Mouse (Mus musculus): ENCODE results near the gene Itgbl1. TPM values are rescaled to one million over a fixed set of nuclear protein-coding genes. Genes with fewer than 3 reads are reported as not detected.
"Not testable (repeated sequence)": the region's sequence is repeated elsewhere in the genome, so short reads cannot be mapped to it uniquely, and the experiment has no call there.

The Itgbl1 gene
- 1.7 and 2.9 TPM in 2 replicates for total RNA-seq (2021)
- long read RNA-seq, experiment 1, full-length matches to known transcripts: 1 of 1 reads
- long read RNA-seq, experiment 1, partial matches to known transcripts: 0 of 1 reads
- long read RNA-seq, experiment 1, other reads (novel, unspliced or antisense): 0 of 1 reads
- long read RNA-seq, experiment 2, full-length matches to known transcripts: 1 of 2 reads
- long read RNA-seq, experiment 2, partial matches to known transcripts: 1 of 2 reads
- long read RNA-seq, experiment 2, other reads (novel, unspliced or antisense): 0 of 2 reads

DNA sequence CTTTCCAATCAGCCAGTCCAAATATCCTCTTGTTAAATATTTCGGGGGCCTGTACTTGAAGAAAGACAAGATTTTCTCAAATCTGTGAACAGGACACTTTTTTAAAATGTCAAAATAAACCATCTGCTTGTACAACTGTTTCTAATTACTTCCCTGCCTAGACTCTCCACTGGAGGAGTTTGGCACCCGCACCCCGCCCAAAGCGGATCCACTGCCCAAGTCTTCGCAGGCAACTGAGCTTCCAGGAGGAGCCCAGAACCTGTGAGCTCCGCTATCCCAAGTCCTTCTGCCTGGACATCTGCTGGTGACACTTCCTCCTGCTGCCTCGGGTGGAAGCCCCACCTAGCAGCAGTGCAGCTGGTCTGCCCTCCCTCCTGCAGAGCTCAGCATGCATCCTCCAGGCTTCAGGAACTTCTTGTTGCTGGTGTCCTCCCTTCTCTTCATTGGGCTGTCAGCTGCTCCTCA, at the start of gene Itgbl1:
TSS of gene Itgbl1 (plus strand) at position 51 of the 465 bp plus-strand sequence.
- peak; percentile 7 for DNase-seq

DNA sequence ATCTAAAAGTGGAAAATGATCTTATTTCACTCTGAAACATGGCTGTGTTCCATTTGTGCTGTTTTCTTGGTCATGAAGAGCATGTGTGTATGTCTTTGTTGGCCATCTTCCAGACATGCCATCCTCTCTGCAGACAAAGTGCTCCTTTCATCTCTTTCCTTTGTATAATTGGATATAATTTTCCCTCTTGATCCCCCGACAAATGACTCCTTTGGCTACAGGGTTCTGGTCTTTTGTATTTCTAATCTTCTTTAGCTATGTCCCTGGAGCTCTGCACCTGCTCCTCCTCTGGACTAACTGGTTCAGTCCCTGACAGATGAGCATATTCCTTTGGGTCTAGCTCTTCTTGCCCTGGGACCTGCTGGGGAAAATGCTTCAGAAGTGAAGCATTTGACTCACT, 36.8 kb upstream of the Itgbl1 start:
- DNase-seq: no peak

DNA sequence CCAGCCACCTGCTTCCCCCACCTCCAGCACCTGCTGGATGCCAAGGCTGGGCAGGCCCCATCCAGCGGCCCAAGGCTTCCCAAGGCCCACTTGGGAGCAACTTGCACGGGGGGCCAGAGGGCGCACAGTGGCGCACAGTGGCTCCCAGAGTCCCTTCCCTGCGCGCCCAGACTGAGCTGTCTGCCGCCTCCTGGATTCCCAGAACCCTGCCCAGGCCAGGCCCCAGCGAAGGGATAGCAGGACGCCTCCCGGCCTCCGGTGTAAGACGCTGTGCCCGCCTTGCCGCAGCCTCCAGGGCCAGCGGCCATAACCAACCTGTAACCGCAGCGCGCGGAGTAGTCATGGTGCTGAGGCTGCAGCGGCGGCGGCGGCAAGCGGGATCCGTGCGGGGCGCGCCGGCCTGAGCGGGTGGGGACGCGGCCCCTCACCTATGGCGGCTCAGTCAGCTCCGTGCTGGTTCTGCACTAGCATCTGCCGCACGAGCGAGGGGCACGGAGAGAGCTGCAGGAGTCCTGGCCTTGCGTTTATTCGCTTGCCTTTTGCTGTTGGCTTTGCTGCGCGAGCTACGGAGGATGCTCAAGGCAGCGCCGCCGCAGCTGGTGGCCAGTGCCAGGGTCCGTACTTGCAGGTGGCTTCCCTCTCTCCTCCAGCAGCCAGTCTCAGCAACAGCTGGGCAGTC, 33.1 kb upstream of the Itgbl1 start, which contains the start of gene Nalcn:
TSS of gene Nalcn (minus strand) at position 644 of the 679 bp plus-strand sequence.
- DNase-seq: peak; percentile 46

DNA sequence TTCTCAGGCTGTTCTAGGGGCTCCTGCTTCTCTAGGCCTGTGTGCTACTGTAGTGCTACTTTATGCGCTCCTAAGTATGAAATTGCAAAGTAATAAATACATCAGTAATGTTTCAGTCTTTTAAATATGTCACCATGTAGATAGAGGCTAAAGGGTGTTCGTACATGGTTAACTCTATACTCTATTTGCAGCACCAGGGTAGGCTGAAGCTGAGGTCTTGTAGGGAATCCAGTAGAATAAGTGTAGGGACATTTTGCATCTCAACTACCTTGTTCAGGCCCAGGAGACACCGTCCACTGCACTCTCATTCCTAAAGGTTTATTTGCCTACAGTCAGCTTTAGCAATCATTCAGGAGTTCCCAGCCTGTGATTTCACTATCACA, 32.6 kb upstream of the Itgbl1 start:
- no peak for DNase-seq

DNA sequence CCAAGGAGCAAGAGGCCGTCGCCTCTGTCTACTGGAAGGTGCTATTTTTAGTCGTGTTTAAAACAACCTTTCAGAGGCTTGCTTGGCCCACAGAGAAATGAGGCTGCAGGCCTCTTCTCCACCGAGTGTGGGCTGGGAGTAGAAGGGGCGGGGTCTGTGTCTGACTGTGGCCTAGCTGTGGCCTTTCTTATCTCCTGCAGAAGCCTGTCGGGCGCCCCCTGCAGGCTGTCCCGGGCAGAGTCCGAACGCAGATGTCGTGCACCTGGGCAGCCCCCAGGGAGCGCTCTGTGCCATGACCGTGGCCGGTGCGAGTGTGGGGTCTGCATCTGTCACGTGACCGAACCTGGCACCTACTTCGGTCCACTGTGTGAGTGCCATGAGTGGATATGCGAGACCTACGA, 1.3 kb downstream of the Itgbl1 start:
- peak; percentile 65 for DNase-seq

DNA sequence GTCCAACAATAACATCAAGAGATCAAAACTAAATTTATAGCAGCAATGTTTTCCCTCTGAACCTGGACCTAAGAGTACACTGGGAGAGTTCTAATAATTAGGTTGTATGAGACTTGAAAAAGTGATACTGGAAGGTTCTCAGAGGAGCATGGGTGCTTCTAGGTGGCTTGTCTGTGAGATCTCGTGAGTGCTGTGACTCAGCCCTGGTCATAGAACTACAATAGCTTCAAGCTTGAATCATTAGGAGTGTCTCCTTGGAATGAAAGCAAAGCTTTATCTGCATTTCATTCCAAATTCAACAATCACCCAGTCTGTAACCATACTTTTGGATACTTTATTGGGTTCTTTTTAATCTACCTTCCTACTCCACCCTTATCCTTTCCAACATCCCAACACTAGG, 2.6 kb downstream of the Itgbl1 start:
- peak; percentile 6 for DNase-seq

DNA sequence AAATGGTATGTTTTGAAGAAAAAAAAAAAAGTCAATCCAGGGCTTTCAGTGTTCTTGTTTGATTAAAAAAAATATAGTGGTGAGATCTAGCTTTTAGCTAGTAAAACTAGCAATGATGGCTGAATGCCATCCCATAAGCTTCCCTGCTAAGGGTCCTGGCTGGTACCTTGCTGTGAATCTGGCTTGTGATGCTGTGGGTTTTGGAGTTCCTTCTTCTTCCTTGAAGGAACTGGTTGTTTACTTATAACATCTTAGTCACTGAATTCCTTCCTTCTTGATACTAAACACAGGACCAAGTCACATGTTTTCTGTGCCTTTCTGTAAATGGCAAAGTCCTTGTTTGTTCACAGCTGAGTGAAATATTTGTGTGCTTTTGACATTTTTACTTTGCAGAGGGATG, 3.4 kb downstream of the Itgbl1 start:
- DNase-seq: no peak

DNA sequence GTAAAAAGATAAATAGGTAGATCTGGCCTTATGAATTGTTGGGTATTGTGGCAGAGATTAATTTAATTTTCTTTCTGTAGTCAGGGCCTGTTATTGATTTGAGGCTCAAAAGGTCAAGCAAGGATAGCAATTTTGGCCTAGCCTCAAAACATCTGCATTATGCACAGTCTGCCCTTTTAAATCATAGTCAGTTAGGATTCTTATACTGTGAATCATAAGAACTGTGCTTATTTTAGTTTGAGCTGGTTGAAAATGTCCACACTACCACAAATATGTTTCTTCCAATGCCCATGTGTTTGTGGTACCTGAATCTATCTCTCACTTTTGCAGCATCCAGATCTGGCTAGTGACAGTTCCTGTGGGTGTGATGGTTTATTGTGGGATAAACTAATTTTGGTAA, 4.7 kb downstream of the Itgbl1 start:
- no peak for DNase-seq

DNA sequence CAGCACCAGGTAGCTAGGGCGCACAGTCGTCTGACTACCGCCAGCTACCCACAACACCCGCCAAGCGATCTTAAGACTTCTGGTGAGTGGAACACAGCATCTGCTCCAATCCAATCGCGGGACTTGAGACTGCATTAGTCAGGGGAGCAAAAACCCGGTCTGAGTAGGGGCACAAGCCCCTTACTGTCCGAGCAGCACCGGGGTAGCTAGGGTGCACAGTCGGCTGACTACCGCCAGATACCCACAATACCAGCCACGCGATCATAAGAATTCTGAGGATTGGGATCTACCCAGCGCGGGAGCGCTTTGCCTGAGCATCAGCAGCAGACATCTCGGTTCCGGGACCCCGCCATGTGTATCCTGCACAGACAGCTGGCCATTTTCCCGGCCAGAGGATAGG, 11.3 kb downstream of the Itgbl1 start:
- not testable (repeated sequence) for DNase-seq

DNA sequence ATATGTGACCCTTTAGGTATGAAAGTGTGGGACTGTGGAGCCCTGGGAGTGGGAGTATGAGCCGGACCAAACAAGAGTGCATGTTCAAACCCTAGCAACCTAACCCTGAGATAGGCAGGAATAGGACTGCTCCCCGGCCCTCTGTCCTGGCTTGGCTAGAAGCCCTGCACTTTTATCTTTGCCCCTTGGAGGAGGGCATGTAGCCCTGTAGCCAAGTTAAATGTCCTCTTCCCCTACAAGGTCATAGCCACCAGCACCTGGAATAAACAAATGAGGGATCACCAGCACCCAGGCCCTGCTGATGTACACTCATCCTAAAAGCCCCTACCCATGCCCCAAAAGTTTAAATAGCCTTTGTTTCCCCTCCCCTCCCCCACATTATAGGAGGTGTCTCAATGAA, 18.3 kb downstream of the Itgbl1 start:
- no peak for DNase-seq

DNA sequence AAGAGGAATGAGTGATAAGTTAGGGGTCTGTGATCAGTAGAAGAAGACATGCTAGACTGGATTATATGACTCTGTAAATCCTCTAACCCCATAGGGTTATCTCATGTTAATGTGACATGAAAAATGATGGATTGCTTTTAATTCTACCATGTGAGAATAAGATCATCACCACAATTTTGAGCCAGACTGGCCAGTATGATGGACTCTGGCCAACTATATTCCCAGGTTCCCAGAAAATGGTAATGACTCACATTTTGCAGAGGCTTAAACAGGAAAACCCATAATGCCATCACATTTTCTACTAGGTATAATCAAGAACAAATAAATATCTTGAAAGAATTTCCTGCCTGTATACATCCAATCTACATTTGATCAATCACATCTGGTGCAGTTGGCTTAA, 55.0 kb downstream of the Itgbl1 start:
- DNase-seq: no peak

DNA sequence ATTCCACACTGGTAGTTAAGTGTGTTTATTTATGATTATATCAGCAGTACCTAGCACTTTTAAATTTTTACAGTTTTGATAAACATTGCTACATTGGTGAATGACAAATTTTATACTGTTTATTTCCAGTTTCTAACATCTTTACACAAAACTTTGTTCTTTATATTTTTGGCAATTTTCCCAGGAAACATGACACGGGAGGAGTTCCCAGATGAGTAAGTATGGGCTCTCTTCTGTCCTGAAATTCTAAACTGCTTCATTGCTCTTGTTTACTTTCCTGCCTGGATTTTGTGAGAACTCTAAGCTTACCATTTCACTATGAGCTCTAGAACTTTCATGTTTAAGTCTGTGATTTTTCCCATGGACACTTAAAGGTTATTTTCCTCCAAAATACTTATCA, 82.3 kb downstream of the Itgbl1 start:
- no peak for DNase-seq

DNA sequence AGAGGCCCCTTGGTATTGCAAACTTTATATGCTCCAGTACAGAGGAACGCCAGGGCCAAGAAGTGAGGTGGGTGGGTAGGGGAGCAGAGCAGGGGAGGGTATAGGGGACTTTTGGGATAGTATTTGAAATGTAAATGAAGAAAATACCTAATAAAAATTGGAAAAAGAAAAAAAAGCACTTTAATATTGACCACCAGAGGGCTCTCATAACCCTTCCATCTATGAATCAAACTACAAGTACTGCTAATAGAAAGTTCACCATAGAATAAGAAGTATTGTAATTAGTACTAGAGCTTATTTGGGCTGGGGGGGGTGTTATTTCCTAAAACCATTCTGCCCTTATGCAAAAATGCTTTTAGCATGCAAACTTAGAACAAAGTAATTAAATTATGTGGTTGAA, 91.2 kb downstream of the Itgbl1 start:
- DNase-seq: no peak

DNA sequence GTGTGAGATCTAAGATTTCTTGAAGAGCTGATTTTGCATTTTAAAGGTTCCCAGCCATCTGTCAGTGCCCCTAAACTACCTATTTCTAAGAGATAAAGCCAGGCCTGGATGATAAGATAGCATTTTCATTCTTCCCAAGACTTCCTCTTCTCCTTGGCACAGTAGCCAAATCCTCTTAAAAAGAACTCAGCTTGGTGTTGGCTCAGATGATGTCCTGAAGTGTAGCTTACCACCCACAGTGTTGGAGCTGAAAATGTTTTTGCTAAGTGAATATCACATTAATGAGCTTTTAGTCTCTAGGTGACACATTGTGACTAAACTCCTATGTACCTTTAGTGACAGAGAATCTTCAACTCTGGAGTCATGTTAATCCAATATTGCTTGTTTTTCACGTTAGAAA, 99.8 kb downstream of the Itgbl1 start:
- DNase-seq: no peak

DNA sequence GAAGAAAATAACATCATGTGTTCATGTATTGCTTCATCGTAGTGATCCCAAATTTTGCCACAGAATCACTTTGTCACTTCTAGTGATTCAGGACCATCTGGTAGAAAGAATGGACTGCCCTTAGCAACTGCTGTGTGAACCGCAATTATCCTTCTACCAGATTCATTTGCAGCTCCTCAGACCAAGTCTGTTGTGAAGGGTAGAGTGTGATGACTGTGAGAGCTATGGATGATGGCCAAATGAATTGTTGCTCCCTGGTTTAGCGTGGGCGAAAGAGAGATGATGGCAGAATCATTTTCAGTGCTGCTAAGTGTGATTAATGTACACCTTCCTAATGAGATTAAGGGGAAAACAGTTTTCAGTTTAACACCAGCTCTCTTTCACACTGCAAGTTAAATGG, 100.3 kb downstream of the Itgbl1 start:
- DNase-seq: no peak

DNA sequence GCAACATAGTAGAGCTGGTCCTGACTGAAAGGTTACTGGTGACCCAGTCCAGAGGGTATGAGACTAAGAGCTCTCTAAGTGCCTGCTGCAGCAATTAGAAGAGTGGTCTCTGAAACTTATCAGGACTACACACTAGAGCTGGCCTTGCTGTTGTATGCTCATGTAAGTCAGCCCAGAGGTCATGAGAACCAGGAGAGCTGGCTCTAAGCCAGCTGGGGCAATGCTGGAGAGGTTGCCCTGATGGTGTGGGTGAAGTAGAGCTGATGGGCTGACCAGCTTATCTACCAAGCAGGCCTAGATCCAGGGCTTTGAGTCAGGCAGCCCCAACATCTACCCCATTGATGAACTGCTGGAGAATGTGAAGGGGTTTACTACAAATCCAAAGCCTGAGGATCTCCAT, 142.0 kb downstream of the Itgbl1 start:
- DNase-seq: no peak

DNA sequence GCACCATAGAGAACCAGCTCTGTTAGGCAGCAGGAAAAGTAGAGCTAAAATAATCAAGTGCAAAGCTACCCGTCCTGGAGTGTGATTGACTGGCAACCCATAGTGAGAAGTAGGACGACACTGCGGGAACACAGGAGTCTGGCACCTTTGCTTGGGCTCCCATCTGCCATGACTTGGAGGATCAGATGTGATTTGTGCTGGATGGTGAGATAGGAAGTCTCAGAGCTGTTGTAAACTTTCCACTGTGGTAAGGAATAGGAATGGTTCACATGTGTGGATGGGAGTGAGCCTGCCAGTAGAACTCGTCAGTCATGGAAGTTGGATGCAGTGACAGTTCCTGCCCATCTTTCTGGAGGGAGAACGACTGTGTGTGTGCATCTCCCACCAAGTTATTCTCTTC, 177.9 kb downstream of the Itgbl1 start:
- DNase-seq: no peak

DNA sequence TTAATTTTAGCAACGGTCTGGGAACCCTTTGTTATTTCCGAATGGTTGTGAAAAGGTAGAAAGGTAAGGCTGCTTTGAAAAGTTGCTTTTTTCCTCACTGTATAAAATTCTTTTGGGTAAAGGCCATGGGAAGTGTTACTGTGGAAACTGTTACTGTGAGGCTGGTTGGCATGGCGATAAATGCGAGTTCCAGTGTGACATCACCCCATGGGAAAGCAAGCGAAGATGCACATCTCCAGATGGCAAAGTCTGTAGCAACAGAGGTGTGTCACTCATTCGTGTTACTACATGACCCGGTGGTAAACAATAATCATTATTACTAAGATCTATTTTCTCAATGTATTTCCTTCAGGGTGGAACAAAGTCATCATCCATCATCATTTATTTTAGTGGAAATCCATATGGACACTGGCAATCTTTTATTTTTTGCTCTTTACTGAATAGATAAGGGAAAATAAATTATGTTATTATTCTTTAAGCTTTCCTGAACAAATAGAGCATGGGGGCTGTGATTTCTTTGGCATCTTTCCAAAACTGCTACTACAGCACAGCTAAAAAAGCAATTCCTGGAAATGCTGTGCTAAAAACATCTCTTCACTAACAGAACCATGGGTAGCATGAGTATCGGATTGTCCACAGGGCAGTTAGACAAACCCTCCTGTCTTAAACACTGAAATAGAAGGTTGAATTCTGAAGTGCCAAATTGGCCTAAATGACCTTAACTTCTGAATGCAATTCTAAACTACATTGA, 184.1 kb downstream of the Itgbl1 start:
- no peak for DNase-seq

DNA sequence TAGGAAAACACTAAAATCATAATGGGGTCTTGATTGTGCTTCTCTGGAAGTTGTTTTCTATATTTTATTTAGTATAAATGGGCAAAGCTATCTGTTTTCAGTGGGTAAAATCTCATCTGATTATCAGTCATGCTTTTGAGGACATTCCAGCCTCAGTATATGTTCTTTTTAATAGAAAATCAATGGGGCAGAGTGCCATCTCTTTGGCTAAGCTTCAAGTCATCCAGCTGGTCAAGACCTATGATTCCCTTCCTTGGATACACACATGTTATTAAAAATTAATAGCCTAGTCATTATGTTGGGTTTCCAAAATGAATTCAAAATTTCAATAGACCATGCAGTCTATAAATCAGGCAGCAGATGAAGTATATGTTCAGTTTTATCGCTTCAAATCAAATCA, 204.8 kb downstream of the Itgbl1 start:
- no peak for DNase-seq

DNA sequence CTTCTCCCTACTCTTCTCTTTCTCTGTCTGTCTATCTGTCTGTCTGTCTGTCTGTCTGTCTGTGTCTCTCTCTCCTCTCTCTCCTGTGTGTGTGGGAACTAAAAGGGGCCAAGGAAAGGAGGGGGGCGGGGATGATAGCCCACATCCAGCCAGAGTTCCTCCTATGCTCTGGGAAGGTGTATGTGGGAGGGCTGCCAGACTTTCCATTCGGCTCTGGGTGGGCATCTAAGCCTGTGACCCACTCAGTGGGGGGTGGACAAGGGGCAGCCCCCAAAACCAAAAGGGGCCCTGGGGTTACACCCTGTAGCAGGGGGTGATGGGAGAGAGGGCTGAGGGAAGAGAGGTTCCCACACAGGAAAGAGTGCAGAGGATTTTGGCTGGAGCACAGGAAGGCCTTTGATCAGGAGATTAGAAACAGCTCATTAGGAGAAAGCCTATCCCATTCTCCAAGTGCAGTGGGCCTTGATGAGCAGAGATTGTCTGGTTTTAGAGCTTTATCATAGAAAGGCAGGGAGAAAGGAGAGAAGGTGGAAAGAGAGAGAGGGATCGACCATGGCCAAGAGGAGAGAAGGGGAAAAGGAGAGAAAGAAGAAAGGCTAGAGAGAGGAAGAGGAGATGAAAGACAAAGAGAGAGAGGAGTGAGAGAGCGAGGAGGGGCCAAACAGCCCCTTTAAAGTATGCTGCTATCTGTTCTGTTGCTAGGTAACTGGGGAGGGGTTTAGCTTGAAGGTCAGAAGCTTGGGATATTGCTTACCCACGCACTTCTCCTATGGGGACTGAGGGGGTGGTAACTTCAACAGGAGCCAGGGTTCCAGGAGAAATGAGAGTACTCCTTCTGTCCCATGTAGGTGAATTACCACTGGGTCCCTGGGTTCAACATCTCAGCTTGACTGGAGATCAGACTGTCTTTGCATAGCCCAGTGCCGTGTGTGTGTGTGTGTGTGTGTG, 206.3 kb downstream of the Itgbl1 start:
- no peak for DNase-seq

DNA sequence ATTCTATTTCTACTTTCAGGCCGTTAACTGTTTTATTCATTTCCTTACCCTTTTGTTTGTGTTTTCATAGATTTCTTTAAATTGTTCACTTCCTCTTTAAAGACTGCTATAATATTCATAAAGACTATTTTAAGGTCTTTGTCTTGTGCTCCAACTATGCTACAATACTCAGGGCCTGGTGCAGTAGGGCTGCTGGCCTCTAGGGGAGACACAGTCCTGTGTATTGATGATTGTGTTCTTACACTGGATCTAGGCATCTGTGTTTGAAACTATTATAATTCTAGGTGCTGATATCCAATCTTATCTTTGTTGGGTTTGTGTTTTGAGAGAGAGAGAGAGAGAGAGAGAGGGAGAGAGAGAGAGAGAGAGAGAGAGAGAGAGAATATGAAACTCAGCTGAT, 268.1 kb downstream of the Itgbl1 start:
- DNase-seq: peak; percentile 16

DNA sequence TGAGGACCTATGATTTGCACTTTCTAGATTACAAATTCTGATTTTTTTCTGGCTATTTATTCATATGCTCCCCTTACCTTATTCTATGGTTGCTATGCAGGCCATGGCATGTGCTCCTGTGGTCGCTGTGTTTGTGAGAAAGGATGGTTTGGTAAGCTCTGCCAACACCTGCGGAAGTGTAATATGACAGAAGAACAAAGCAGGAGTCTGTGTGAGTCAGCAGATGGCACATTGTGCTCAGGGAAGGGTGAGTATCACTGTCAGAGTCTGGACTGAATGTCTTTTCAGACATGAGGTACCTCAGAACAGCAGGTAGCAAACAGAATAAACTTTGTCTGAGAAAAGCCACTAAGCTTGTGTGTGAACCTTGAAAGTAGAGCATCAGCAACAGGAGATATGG, 306.8 kb downstream of the Itgbl1 start:
- no peak for DNase-seq

Measured in adrenal gland, postnatal 14 days (tissue).